Mouse (Mus musculus) monocyte, adult 2 months (primary cell): ENCODE data around the gene Gm45234.
"Not testable (repeated sequence)": the region's sequence is repeated elsewhere in the genome, so short reads cannot be mapped to it uniquely, and the experiment has no call there.

Experiments used
- DNase-seq, 2 experiments: peaks; one replicate each; pipeline ENCODE4 v3.0.0; 2022; ENCODE audit warnings: low spot score in 2 of 2, low read depth in 1 of 2

Gm45234 gene

GRCm38 (mm10) chr6:124755831-124756595 is at the start of gene Gm45234, which contains the start of gene Atn1:
Gene Gm45234, minus strand, starts transcription at chr6:124756021.
Gene Atn1, minus strand, starts transcription at chr6:124756524.
- no peak for DNase-seq

GRCm38 (mm10) chr6:124804341-124804740 is 48.5 kb upstream of the Gm45234 start:
- DNase-seq: no peak

- DNase-seq: not testable (repeated sequence)
Measured at GRCm38 (mm10) chr6:124803691-124804090, 47.9 kb upstream of the Gm45234 start.

- DNase-seq: no peak
Measured at GRCm38 (mm10) chr6:124803061-124803460, 47.2 kb upstream of the Gm45234 start.

GRCm38 (mm10) chr6:124802400-124802799 is 46.6 kb upstream of the Gm45234 start:
- not testable (repeated sequence) for DNase-seq

- no peak for DNase-seq
Measured at GRCm38 (mm10) chr6:124796200-124796599, 40.4 kb upstream of the Gm45234 start.

- no peak for DNase-seq
Measured at GRCm38 (mm10) chr6:124795781-124796180, 40.0 kb upstream of the Gm45234 start.

GRCm38 (mm10) chr6:124791911-124792310 is 36.1 kb upstream of the Gm45234 start:
- DNase-seq: no peak

- no peak for DNase-seq
Measured at GRCm38 (mm10) chr6:124790121-124790520, 34.3 kb upstream of the Gm45234 start.

GRCm38 (mm10) chr6:124789519-124789918 is 33.7 kb upstream of the Gm45234 start:
- DNase-seq: no peak

- DNase-seq: no peak
Measured at GRCm38 (mm10) chr6:124787722-124788121, 31.9 kb upstream of the Gm45234 start.

GRCm38 (mm10) chr6:124786756-124787420 is 31.1 kb upstream of the Gm45234 start:
- no peak for DNase-seq

- no peak for DNase-seq
Measured at GRCm38 (mm10) chr6:124782436-124782835, 26.6 kb upstream of the Gm45234 start.

- no peak for DNase-seq
Measured at GRCm38 (mm10) chr6:124780917-124781316, 25.1 kb upstream of the Gm45234 start.

- DNase-seq: no peak
Measured at GRCm38 (mm10) chr6:124779984-124780416, 24.2 kb upstream of the Gm45234 start.

- no peak for DNase-seq
Measured at GRCm38 (mm10) chr6:124779222-124779983, 23.6 kb upstream of the Gm45234 start, which contains the start of gene Lrrc23. Gene Lrrc23, minus strand, starts transcription at chr6:124779727.

GRCm38 (mm10) chr6:124770511-124770910 is 14.7 kb upstream of the Gm45234 start:
- DNase-seq: no peak

- no peak for DNase-seq
Measured at GRCm38 (mm10) chr6:124770013-124770412, 14.2 kb upstream of the Gm45234 start.

- DNase-seq: no peak
Measured at GRCm38 (mm10) chr6:124769101-124769765, 13.4 kb upstream of the Gm45234 start, which contains the start of gene Eno2. Gene Eno2, minus strand, starts transcription at chr6:124769673.

- DNase-seq: no peak
Measured at GRCm38 (mm10) chr6:124768704-124769044, 12.9 kb upstream of the Gm45234 start.
